Mouse (Mus musculus) spleen, adult 18-20 months (tissue): ENCODE measurements around the gene Polr2m.

Experiments
- DNase-seq, 2 experiments: peaks; one replicate each; pipeline ENCODE4 v3.0.0; 2022; ENCODE audit warnings: mixed read lengths in 2 of 2

Gene Polr2m

GRCm38 (mm10) chr9:71466111-71466510, 19.6 kb downstream of the Polr2m start:
- no peak for DNase-seq

- DNase-seq: no peak
These were observed 22.6 kb downstream of the Polr2m start for GRCm38 (mm10) chr9:71463072-71463667.

- DNase-seq: no peak
These were observed 29.0 kb downstream of the Polr2m start for GRCm38 (mm10) chr9:71456738-71457137.

GRCm38 (mm10) chr9:71453917-71454316, 31.8 kb downstream of the Polr2m start:
- DNase-seq: no peak

GRCm38 (mm10) chr9:71453352-71453751, 32.4 kb downstream of the Polr2m start:
- no peak for DNase-seq

GRCm38 (mm10) chr9:71450626-71451025, 35.1 kb downstream of the Polr2m start:
- DNase-seq: no peak

- DNase-seq: peak in 1 of 2 experiments; percentile 9
These were observed 38.2 kb downstream of the Polr2m start for GRCm38 (mm10) chr9:71447573-71447972.

- no peak for DNase-seq
These were observed 40.4 kb downstream of the Polr2m start for GRCm38 (mm10) chr9:71445308-71445707.

GRCm38 (mm10) chr9:71438146-71438545, 47.6 kb downstream of the Polr2m start:
- no peak for DNase-seq
